In the genomic region with DNA sequence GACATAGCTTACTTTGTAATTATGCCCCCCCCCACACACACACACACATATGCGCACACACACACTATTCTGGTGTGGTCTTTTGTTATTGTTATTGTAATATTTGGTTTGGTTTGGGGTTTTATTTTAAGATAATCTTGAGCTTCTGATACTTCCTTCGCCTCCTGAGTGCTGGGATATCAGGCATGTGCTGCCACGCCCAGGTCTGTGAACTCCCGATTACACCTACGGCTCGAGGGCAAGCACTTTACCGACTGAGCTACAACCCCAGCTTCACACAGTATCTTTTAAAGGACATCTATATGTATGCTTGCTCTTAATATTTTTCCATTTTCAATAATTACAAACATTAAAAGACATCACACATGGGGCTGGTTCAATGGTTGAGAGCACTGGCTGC, we compare ENCODE assay signal across 20 mouse cellular contexts. TPM values are rescaled to one million over a fixed set of nuclear protein-coding genes. Genes with fewer than 3 reads are reported as not detected.
DNase-seq lines count a peak whose midpoint lies in the region; ATAC-seq and TF ChIP-seq lines count a peak whose summit lies in the region.
"Had no signal": no experiment of that assay in that cellular context is flagged by ENCODE, and none has a peak within 500 bp of the region (broad histone marks: within the 10 kb centered on the region; RNA-seq: fewer than 3 reads in every experiment).

No protein-coding gene starts in this region.

- peaks cover 17 to 25% of the 10 kb centered on the region in 2 experiments for H3K4me1 ChIP-seq in MEL (ENCODE audit: control insufficient read depth in 1 of 2, insufficient read depth in 2 of 2, low read length in 2 of 2)
- no peaks in the 10 kb centered on the region for H3K4me1 ChIP-seq in intestine, embryonic 16.5 days (ENCODE audit: control insufficient read depth, insufficient read depth, low read length)
- H3K4me1 ChIP-seq in cerebellum, adult 2 months (ENCODE audit: control insufficient read depth, insufficient read depth, low read length), result no peaks in the 10 kb centered on the region
- H3K4me1 ChIP-seq in midbrain, postnatal 0 days (ENCODE audit: insufficient read depth, low read length), result no peaks in the 10 kb centered on the region
- H3K4me1 ChIP-seq: forebrain, embryonic 12.5 days had no signal

- peak; percentile 63 for ATAC-seq in intestine, embryonic 16.5 days
- peak; percentile 95 for ATAC-seq in megakaryocyte-erythroid progenitor cell, adult 5-6 weeks (replicated peaks; ENCODE audit: low FRiP score, low TSS enrichment, poor library complexity, severe bottlenecking)
- ATAC-seq in midbrain, postnatal 0 days (ENCODE audit: low FRiP score), result no peak
- ATAC-seq: hindbrain, embryonic 16.5 days had no signal

- TF ChIP-seq RAD21 in MEL (IDR thresholded peaks at IDR 0.05; ENCODE audit: low read depth, low read length), result no peak

- no peaks in the 10 kb centered on the region for H3K9me3 ChIP-seq in MEL (replicated peaks; ENCODE audit: insufficient read depth, low read length)
- 0 out of 2 replicates have a peak, but pooled peaks cover 3% of the 10 kb centered on the region for H3K9me3 ChIP-seq in intestine, embryonic 16.5 days (ENCODE audit: control insufficient read depth, low read length)
- no peaks in the 10 kb centered on the region for H3K9me3 ChIP-seq in midbrain, postnatal 0 days (ENCODE audit: low read length)
- H3K9me3 ChIP-seq: forebrain, embryonic 12.5 days; limb, embryonic 15.5 days had no signal

- TF ChIP-seq EP300 in MEL (IDR thresholded peaks at IDR 0.05; ENCODE audit: low read depth in 1 of 2, low read length in 2 of 2), result peak; percentile 91 to 97

- peaks cover 0 to 27% of the 10 kb centered on the region in 2 experiments; a peak in 2 of 4 replicates for H3K36me3 ChIP-seq in MEL (ENCODE audit: control insufficient read depth in 1 of 2, insufficient read depth in 2 of 2, low read length in 2 of 2)
- no peaks in the 10 kb centered on the region for H3K36me3 ChIP-seq in intestine, embryonic 16.5 days (ENCODE audit: control insufficient read depth, insufficient read depth, low read length)
- H3K36me3 ChIP-seq in midbrain, postnatal 0 days (ENCODE audit: insufficient read depth, low read length), result no peaks in the 10 kb centered on the region
- H3K36me3 ChIP-seq: forebrain, embryonic 12.5 days; limb, embryonic 15.5 days had no signal

- H3K27me3 ChIP-seq in MEL (ENCODE audit: control insufficient read depth in 1 of 2, insufficient read depth in 2 of 2, low read length in 2 of 2), result no peaks in the 10 kb centered on the region
- H3K27me3 ChIP-seq in intestine, embryonic 16.5 days (replicated peaks; ENCODE audit: control insufficient read depth, insufficient read depth, low read length), result no peaks in the 10 kb centered on the region
- H3K27me3 ChIP-seq in cerebellum, adult 2 months (ENCODE audit: control insufficient read depth, insufficient read depth, low read length), result no peaks in the 10 kb centered on the region
- no peaks in the 10 kb centered on the region for H3K27me3 ChIP-seq in midbrain, postnatal 0 days (ENCODE audit: insufficient read depth, low read length)
- H3K27me3 ChIP-seq: forebrain, embryonic 12.5 days; limb, embryonic 15.5 days had no signal

- DNase-seq in heart, adult 11 months, result peak; percentile 76
- no peak for DNase-seq in heart, adult 9 months (ENCODE audit: low spot score in 2 of 2)
- DNase-seq in MEL (ENCODE audit: low read depth, low spot score), result peak; percentile 85
- DNase-seq in cerebellum, adult 2 months, result no peak
- no peak for DNase-seq in midbrain, postnatal 0 days (ENCODE audit: low spot score)
- DNase-seq in retina, postnatal 1 day, result no peak
- DNase-seq: cerebellum, postnatal 14 days; right cerebral cortex, adult 18-20 months; thymus, postnatal 4 days had no signal

- TF ChIP-seq POLR2A in MEL (IDR thresholded peaks at IDR 0.05; ENCODE audit: control insufficient read depth in 1 of 2, insufficient read depth in 1 of 2, low read depth in 1 of 2, low read length in 2 of 2, poor library complexity in 1 of 2), result no peak
- no peak for TF ChIP-seq POLR2A in cerebellum, adult 2 months (IDR thresholded peaks at IDR 0.05; ENCODE audit: borderline replicate concordance, insufficient read depth, low read length)

- peak overlapping the region; percentile 61 for H3K27ac ChIP-seq in MEL (ENCODE audit: control insufficient read depth, low read depth, low read length)
- no peak overlapping the region for H3K27ac ChIP-seq in intestine, embryonic 16.5 days (ENCODE audit: low read length)
- no peak overlapping the region for H3K27ac ChIP-seq in cerebellum, adult 2 months (ENCODE audit: insufficient read depth, low read length)
- no peak overlapping the region for H3K27ac ChIP-seq in midbrain, postnatal 0 days (ENCODE audit: low read depth, low read length)
- H3K27ac ChIP-seq: forebrain, embryonic 12.5 days; limb, embryonic 15.5 days; macrophage had no signal

- H3K9ac ChIP-seq in MEL (ENCODE audit: control insufficient read depth, low read depth, low read length, poor library complexity, severe bottlenecking), result peak overlapping the region; percentile 33; the same call in 1 of the 2 replicates
- no peak overlapping the region for H3K9ac ChIP-seq in intestine, embryonic 16.5 days (ENCODE audit: low read depth, low read length)
- no peak overlapping the region for H3K9ac ChIP-seq in midbrain, postnatal 0 days (replicated peaks; ENCODE audit: low read length, poor library complexity, severe bottlenecking)
- H3K9ac ChIP-seq: forebrain, embryonic 12.5 days; limb, embryonic 15.5 days had no signal

- no peaks in the 10 kb centered on the region for H3K79me2 ChIP-seq in MEL (ENCODE audit: control insufficient read depth, insufficient read depth, low read length, poor library complexity)

- no peak overlapping the region for H3K4me2 ChIP-seq in intestine, embryonic 16.5 days (ENCODE audit: low read depth, low read length)
- no peak overlapping the region for H3K4me2 ChIP-seq in midbrain, postnatal 0 days (ENCODE audit: low read depth, low read length, poor library complexity, severe bottlenecking)
- H3K4me2 ChIP-seq: forebrain, embryonic 12.5 days; limb, embryonic 15.5 days had no signal

- peak overlapping the region in 1 of 2 experiments; percentile 20; a peak in 2 of 4 replicates for H3K4me3 ChIP-seq in MEL (ENCODE audit: control insufficient read depth in 1 of 2, insufficient read depth in 1 of 2, low read depth in 2 of 2, low read length in 2 of 2)
- H3K4me3 ChIP-seq in intestine, embryonic 16.5 days (ENCODE audit: low read length), result no peak overlapping the region
- H3K4me3 ChIP-seq in cerebellum, adult 2 months (replicated peaks; ENCODE audit: insufficient read depth, low read depth, low read length), result no peak overlapping the region
- no peak overlapping the region for H3K4me3 ChIP-seq in midbrain, postnatal 0 days (ENCODE audit: low read depth, low read length)
- H3K4me3 ChIP-seq: forebrain, embryonic 12.5 days; limb, embryonic 15.5 days had no signal

- WGBS in intestine, embryonic 16.5 days, result 65% methylated on average over 7 of the region's 7 CpGs
- 90% methylated on average over 7 of the region's 7 CpGs for WGBS in cerebellum, adult 2 months
- WGBS in midbrain, postnatal 0 days, result 86% methylated on average over 7 of the region's 7 CpGs

- TF ChIP-seq CTCF in MEL (IDR thresholded peaks at IDR 0.05 in 2 of 3, conservative IDR thresholded peaks at IDR 0.05 in 1 of 3; ENCODE audit: control insufficient read depth in 1 of 3, insufficient read depth in 1 of 3, low read depth in 2 of 3, low read length in 3 of 3, poor library complexity in 1 of 3, severe bottlenecking in 1 of 3), result no peak
- no peak for TF ChIP-seq CTCF in cerebellum, adult 2 months (IDR thresholded peaks at IDR 0.05; ENCODE audit: borderline replicate concordance, insufficient read depth, low read depth, low read length)
- TF ChIP-seq CTCF in midbrain, postnatal 0 days (IDR thresholded peaks at IDR 0.05), result no peak

TF ChIP-seq in MEL, 35 proteins besides CTCF, POLR2A, EP300 and RAD21 (continues in another document):
- TF ChIP-seq TCF12 (IDR thresholded peaks at IDR 0.05; ENCODE audit: low read depth, low read length) (peak; percentile 99), USF1 (IDR thresholded peaks at IDR 0.05; ENCODE audit: low read depth, low read length) (0 out of 2 replicates have a peak, but pooled peaks have one; percentile 5), SIN3A (IDR thresholded peaks at IDR 0.05; ENCODE audit: low read length) (peak; percentile 87), USF2 (IDR thresholded peaks at IDR 0.05; ENCODE audit: borderline replicate concordance in 1 of 2, insufficient read depth in 1 of 2, low read depth in 1 of 2, low read length in 2 of 2) (no peak), CHD1 (IDR thresholded peaks at IDR 0.05; ENCODE audit: low read depth, low read length) (no peak), TAL1 (IDR thresholded peaks at IDR 0.05; ENCODE audit: low read length) (peak; percentile 93), NRF1 (IDR thresholded peaks at IDR 0.05; ENCODE audit: insufficient read depth, low read depth, low read length, poor library complexity, severe bottlenecking) (no peak), UBTF (IDR thresholded peaks at IDR 0.05; ENCODE audit: borderline replicate concordance, insufficient read depth, low read depth, low read length) (no peak), MAX (IDR thresholded peaks at IDR 0.05; ENCODE audit: low read length) (peak; percentile 81), BHLHE40 (IDR thresholded peaks at IDR 0.05; ENCODE audit: borderline replicate concordance, low read depth, low read length) (peak; percentile 91)

RNA-seq across cellular contexts. Expression of a gene that starts 24.9 kb away (rescaled TPM):
- not detected in 2 replicates for total RNA-seq in MEL (2012; rRNA removed)
- not detected for polyA plus RNA-seq in MEL (2012; ENCODE audit: insufficient read depth in 1 of 2, insufficient read length in 2 of 2, low read depth in 1 of 2, low replicate concordance in 2 of 2, missing spikeins in 1 of 2)
- polyA plus RNA-seq in intestine, embryonic 16.5 days (2015; fragmentation: Nextera tagmentation; extraction: Ambion mirVana), result 0.11 and 0.18 TPM in 2 replicates
- not detected in 2 replicates for total RNA-seq in megakaryocyte-erythroid progenitor cell, adult 5-6 weeks (2014; fragmentation: Nextera tagmentation)
- total RNA-seq in megakaryocyte-erythroid progenitor cell, adult 5-6 weeks (2017), result not detected in 2 replicates
- not detected in 2 replicates for polyA plus RNA-seq in cerebellum, adult 2 months (2012; rRNA removed)
- 1.9 and 3.0 TPM in 2 replicates for total RNA-seq in midbrain, postnatal 0 days (2014; rRNA removed)
- polyA plus RNA-seq in midbrain, postnatal 0 days (2015; fragmentation: Nextera tagmentation; extraction: Ambion mirVana), result 0.19 and 0.20 TPM in 2 replicates
- total RNA-seq: adrenal gland, adult 18-20 months; gastrocnemius, adult 8-10 months had no signal
- polyA plus RNA-seq: embryonic facial prominence, embryonic 11.5 days; forebrain, embryonic 12.5 days; kidney, embryonic 14.5 days; limb, embryonic 15.5 days; macrophage; neural tube, embryonic 14.5 days had no signal

RNA-seq across cellular contexts. Expression of a gene that starts 44.1 kb away (rescaled TPM):
- not detected in 2 replicates for total RNA-seq in MEL (2012; rRNA removed)
- not detected for polyA plus RNA-seq in MEL (2012; ENCODE audit: insufficient read depth in 1 of 2, insufficient read length in 2 of 2, low read depth in 1 of 2, low replicate concordance in 2 of 2, missing spikeins in 1 of 2)
- polyA plus RNA-seq in intestine, embryonic 16.5 days (2015; fragmentation: Nextera tagmentation; extraction: Ambion mirVana), result 9.3 and 9.6 TPM in 2 replicates
- not detected in 2 replicates for total RNA-seq in megakaryocyte-erythroid progenitor cell, adult 5-6 weeks (2014; fragmentation: Nextera tagmentation)
- 0.91 TPM in 1 of 2 replicates, not detected in the other for total RNA-seq in megakaryocyte-erythroid progenitor cell, adult 5-6 weeks (2017)
- 4.4 and 5.9 TPM in 2 replicates for polyA plus RNA-seq in cerebellum, adult 2 months (2012; rRNA removed)
- 1.8 and 3.7 TPM in 2 replicates for total RNA-seq in midbrain, postnatal 0 days (2014; rRNA removed)
- 1.9 and 2.3 TPM in 2 replicates for polyA plus RNA-seq in midbrain, postnatal 0 days (2015; fragmentation: Nextera tagmentation; extraction: Ambion mirVana)
- polyA plus RNA-seq: macrophage had no signal

Comparison
In these comparisons a context has a peak if more than half of its experiments do, and no peak if none do; other contexts are left out.
1. DNase-seq: peak in heart, adult 11 months (single experiment) and MEL (single experiment); none in heart, adult 9 months (0 of 2), cerebellum, adult 2 months (0 of 2), midbrain, postnatal 0 days (single experiment) and retina, postnatal 1 day (single experiment).